Mouse (Mus musculus): ENCODE data around the gene Amy2a3.
"Not testable (repeated sequence)": the region's sequence is repeated elsewhere in the genome, so short reads cannot be mapped to it uniquely, and the experiment has no call there.

DNA sequence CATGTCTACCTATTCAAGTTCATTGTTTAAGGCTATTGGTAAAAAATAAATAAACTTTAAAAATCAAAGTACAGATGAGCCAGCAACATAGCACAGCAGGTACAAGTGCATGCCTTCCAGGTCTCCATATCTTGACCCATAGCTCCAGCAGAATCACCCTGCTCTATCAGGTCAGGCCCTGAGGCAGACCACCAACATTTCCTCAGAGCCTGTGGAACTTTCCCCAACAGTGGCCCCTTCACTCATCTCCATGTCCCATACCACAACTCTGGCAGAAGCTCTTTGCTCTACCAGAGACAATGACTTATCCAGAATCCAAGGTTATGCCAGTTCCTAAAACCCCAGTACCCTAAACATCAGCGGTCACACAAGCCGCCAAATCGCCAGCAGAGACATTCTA is 10.9 kb downstream of the Amy2a3 start:
- TF ChIP-seq POLR2A (IDR thresholded peaks at IDR 0.05; ENCODE audit: borderline replicate concordance, insufficient read depth, low read length); CTCF (IDR thresholded peaks at IDR 0.05; ENCODE audit: borderline replicate concordance, insufficient read depth, low read depth, low read length): not testable (repeated sequence)

Data from cerebellum, adult 2 months (tissue).